Mouse (Mus musculus) MEL (cell line): ENCODE measurements around the gene Pidd1.

Source experiments
- CTCF ChIP-seq, 3 experiments: IDR thresholded peaks in 2 of 3; conservative IDR thresholded peaks in 1 of 3; 2 replicates each; pipeline ENCODE4 v1.5.1; 2011 to 2012; ENCODE audit warnings: low read length in 3 of 3, low read depth in 2 of 3, mild to moderate bottlenecking in 2 of 3, improper control_type of control experiment in 1 of 3, inconsistent platforms in 1 of 3, mixed read lengths in 1 of 3, moderate library complexity in 1 of 3; ENCODE audit not compliant: control insufficient read depth in 1 of 3, insufficient read depth in 1 of 3, poor library complexity in 1 of 3, severe bottlenecking in 1 of 3
- EP300 ChIP-seq, 2 experiments: IDR thresholded peaks; 2 replicates each; pipeline ENCODE4 v1.6.1; 2011; ENCODE audit warnings: improper control_type of control experiment in 2 of 2, low read length in 2 of 2, low read depth in 1 of 2, mild to moderate bottlenecking in 1 of 2
- TBP ChIP-seq: IDR thresholded peaks from 2 replicates; pipeline ENCODE4 v1.8.0; 2011; ENCODE audit warnings: low read depth, low read length, improper control_type of control experiment

GRCm38 (mm10) chr7:141458661-141459060 is 14.8 kb upstream of the Pidd1 start:
- no peak for TF ChIP-seq TBP
- TF ChIP-seq CTCF (IDR thresholded peaks at IDR 0.05 in 2 of 3, conservative IDR thresholded peaks at IDR 0.05 in 1 of 3; ENCODE audit: control insufficient read depth in 1 of 3, insufficient read depth in 1 of 3, low read depth in 2 of 3, low read length in 3 of 3, poor library complexity in 1 of 3, severe bottlenecking in 1 of 3), result no peak
- TF ChIP-seq EP300 (IDR thresholded peaks at IDR 0.05; ENCODE audit: low read depth in 1 of 2, low read length in 2 of 2), result no peak
